Mouse (Mus musculus): ENCODE measurements around the gene Gsdma2. TPM values are rescaled to one million over a fixed set of nuclear protein-coding genes. Genes with fewer than 3 reads are reported as not detected.
"Not testable (repeated sequence)": the region's sequence is repeated elsewhere in the genome, so short reads cannot be mapped to it uniquely, and the experiment has no call there.

Gene Gsdma2
- total RNA-seq (2021) = not detected

DNA sequence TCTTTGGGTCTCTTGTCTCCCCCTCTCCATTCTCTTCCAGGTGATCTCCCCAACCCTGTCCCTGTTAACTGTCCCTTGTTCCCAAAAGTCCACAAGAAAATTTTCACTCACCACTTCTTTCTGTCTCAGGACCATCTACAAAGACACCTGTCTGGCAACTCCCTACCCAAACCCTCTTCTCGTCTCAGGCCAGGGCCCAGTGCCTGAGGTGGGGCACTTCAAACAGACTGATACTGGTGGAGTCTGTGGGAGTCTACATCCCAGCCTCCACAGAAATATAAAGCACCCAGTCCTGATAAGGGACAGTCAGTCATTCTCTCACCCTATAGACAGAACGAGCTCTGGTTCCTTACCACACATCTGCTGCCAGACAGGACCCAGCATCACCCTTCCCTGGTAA, at the start of gene Gsdma2:
Gene Gsdma2 (plus strand): TSS at position 301 of the 400 bp plus-strand sequence.
- intact Hi-C loops (cut with DNase I) = no loop called here
- no peak for DNase-seq (ENCODE audit: low spot score in 2 of 2)

DNA sequence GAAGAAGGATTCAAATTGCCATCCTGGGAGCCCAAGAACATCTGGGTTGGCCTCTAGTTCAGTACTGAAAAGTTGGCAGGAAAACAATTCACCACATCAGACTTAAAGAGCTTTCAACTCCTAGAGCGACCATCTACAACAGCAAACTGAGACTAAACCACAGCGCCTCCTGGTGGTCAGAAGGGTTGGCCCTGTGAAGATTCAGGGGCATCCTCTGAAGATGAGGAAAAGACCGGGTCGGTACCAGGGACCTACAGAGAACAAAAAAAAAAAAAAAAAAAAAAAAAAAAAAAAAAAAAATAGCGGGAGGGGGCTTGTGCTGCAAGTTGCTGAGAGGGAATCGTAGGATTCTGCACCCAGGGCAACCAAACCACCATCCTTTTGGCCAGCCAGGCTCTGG, 49.2 kb upstream of the Gsdma2 start:
- intact Hi-C loops (cut with DNase I) = no loop called here
- DNase-seq (ENCODE audit: low spot score in 2 of 2) = no peak

- intact Hi-C loops (cut with DNase I) = no loop called here
- no peak for DNase-seq (ENCODE audit: low spot score in 2 of 2)
Observed at GRCm38 (mm10) chr11:98597991-98598390, 48.6 kb upstream of the Gsdma2 start, which contains the start of gene Lrrc3c. Lrrc3c (plus strand) TSS chr11:98598291.

GRCm38 (mm10) chr11:98598851-98599290, 47.7 kb upstream of the Gsdma2 start:
- no peak for DNase-seq (ENCODE audit: low spot score in 2 of 2)
- intact Hi-C loops (cut with DNase I) = no loop called here

DNA sequence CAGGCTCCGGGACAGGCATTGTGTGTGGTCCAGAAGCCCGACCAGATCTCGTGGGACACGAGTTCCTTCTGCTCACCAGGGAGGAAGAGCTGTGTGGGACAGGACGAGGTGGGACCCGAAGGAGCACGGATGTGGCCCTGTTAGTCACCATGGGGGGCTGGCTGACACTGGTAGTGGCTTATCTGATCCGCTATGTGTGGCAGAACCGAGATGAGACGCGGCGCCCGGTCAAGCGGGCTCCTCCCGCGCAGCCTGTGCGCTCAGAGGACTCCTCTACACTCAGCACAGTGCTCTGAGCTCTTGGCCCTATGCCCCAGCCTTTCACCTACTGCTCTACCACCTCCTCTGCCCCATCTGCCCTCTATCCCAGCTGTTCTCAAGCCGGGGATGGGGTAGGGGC, 47.3 kb upstream of the Gsdma2 start:
- DNase-seq (ENCODE audit: low spot score in 2 of 2) = no peak
- intact Hi-C loops (cut with DNase I) = no loop called here

DNA sequence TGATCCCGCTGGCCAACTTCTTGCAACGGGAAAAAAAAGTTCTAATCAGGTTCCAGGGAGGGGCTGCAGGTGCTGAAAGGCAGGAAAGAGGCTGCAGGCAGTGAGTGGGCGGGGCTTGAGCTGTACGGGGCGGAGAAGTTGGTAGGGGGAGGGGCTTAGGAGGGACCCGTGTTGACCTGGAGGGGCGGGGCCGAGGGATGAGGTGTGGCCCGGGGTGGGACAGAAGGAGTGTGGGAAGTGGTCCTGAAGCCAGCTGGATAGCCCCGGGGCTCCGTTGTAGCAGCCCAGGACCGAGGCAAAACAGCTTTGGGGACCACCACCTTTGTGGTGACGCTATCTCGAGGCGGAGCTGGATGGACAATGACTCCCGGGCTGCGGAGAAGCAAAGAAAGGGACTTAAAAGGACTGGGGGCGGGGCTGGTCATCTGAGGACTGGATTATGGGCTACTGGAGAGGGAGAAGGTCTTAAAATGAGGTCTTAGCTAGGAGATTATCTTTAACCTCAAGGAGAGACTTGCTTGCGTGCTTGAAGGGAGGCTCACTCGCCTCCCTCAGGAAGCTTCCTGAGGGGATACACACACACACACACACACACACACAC, 44.4 kb upstream of the Gsdma2 start:
- DNase-seq (ENCODE audit: low spot score in 2 of 2) = no peak
- intact Hi-C loops (cut with DNase I) = no loop called here

GRCm38 (mm10) chr11:98603953-98604352, 42.6 kb upstream of the Gsdma2 start:
- intact Hi-C loops (cut with DNase I) = no loop called here
- DNase-seq (ENCODE audit: low spot score in 2 of 2) = no peak

GRCm38 (mm10) chr11:98604911-98605310, 41.6 kb upstream of the Gsdma2 start:
- intact Hi-C loops (cut with DNase I) = not testable (repeated sequence)

DNA sequence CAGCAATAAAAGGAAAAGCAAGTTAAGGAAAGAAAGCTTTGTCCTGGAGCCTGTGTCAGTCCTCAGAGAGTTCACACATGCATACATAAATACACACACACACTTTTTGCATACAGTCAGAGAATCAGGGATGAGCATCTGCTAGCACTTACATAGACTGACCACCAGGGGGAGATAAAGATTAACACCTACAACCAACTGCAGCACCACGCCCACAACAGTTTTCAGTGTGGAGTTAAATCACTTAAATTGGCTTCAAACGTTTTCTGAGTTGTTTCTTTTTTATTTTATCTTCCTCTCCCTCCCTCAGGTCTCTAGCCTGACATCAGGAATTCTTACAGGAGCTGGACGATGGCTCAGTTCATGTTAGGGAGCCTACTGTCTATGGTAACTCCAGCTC, 39.8 kb upstream of the Gsdma2 start:
- intact Hi-C loops (cut with DNase I) = no loop called here
- no peak for DNase-seq (ENCODE audit: low spot score in 2 of 2)

More at GRCm38 (mm10) chr11:98604911-98605310, 41.6 kb upstream of the Gsdma2 start:
- DNase-seq (ENCODE audit: low spot score in 2 of 2) = not testable (repeated sequence)

- no peak for DNase-seq (ENCODE audit: low spot score in 2 of 2)
- intact Hi-C loops (cut with DNase I) = no loop called here
Observed at GRCm38 (mm10) chr11:98620791-98621190, 25.8 kb upstream of the Gsdma2 start.

DNA sequence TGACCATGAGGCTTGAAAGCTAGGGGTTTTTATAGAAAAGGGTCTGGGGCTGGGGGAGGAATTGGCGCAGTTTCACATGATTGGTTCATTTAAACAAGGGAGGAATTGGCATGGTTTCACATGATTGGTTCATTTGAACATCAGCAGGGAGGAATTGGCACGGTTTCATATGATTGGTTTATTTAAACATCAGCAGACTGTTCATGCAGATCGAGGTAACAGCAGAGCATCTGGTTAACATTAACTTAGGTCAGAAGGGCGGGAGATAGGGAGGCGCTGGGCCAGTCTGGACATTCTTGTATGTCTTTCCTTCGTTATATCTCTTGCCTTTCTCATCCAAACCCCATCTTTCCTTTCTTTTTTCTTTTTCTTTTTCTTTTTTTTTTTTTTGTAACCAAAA, 22.6 kb upstream of the Gsdma2 start:
- DNase-seq (ENCODE audit: low spot score in 2 of 2); intact Hi-C loops (cut with DNase I): not testable (repeated sequence)

DNA sequence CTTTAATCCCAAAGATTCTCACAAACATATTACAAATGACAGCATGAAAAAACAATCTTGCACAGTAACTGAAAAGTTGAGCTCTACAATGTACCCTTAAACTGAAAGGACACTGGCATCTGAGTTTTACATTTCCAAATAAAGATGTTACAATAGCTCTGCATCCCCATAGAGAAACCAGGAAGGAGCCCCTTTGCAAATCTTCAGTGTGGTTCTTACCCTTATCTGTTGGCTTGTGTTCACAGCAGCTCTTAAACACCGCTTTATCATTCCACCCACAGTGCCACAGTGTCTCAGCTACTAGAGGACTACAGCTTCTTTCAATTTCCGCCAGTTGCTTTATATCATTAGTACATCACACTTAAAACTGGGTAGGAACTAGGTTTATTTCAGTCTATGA, 22.2 kb upstream of the Gsdma2 start:
- intact Hi-C loops (cut with DNase I); DNase-seq (ENCODE audit: low spot score in 2 of 2): not testable (repeated sequence)

GRCm38 (mm10) chr11:98625611-98626410, 20.7 kb upstream of the Gsdma2 start, which contains the start of the genes Gm12355 and Gsdma3:
Gm12355 (minus strand) TSS chr11:98625661.
Gsdma3 (plus strand) TSS chr11:98626360.
- DNase-seq (ENCODE audit: low spot score in 2 of 2) = no peak
- intact Hi-C loops (cut with DNase I) = no loop called here

GRCm38 (mm10) chr11:98628706-98629105, 17.9 kb upstream of the Gsdma2 start:
- no peak for DNase-seq (ENCODE audit: low spot score in 2 of 2)
- intact Hi-C loops (cut with DNase I) = no loop called here

GRCm38 (mm10) chr11:98630646-98631045, 15.9 kb upstream of the Gsdma2 start:
- intact Hi-C loops (cut with DNase I) = no loop called here
- DNase-seq (ENCODE audit: low spot score in 2 of 2) = no peak

DNA sequence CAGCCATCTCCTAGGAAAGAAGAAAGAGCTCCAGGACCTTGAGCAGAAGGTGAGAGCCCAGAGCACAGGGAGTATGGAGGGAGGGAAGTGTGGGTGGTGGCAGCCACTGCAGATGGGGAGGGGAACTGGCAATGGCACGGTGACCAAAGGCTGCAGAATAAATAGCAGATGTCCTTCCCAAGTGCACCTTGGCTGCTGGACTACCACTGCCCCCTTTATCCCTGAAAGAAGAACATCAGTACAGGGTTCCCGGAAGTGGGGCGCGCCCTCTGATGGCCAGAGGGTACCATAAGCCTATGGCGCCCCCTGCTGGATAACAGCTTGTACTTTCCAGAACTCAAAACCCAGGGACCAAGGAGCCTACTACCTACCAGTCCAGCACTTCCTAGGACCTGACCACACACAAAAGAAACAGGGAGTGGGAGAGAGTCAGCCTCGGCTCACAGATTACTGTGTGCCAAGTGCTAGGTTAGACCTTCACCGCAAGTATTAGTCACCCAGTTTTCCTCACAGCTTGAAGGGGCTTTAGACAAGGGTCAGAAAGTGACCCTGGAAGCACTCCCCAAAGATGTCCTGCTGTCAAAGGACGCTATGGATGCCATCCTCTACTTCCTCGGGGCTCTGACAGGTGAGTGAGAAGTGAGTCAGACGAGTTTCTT, 11.1 kb upstream of the Gsdma2 start:
- DNase-seq (ENCODE audit: low spot score in 2 of 2); intact Hi-C loops (cut with DNase I): not testable (repeated sequence)

DNA sequence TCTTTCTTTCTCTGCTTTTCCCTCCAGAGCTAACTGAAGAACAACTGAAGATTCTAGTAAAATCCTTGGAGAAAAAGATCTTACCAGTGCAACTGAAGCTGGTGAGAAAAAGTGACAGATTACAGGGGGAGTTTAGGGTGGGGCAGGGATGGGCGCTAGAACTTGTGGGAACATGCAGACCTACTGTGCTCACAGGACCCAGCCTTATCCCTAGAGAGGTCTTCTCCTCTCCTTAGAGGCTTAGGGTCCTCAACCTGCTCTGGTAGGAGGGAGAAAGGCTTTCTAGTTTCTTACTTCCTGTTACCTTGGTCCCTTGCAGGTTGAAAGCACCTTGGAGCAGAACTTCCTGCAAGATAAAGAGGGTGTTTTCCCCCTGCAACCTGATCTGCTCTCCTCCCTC, 9.1 kb upstream of the Gsdma2 start:
- intact Hi-C loops (cut with DNase I) = no loop called here
- DNase-seq (ENCODE audit: low spot score in 2 of 2) = no peak

DNA sequence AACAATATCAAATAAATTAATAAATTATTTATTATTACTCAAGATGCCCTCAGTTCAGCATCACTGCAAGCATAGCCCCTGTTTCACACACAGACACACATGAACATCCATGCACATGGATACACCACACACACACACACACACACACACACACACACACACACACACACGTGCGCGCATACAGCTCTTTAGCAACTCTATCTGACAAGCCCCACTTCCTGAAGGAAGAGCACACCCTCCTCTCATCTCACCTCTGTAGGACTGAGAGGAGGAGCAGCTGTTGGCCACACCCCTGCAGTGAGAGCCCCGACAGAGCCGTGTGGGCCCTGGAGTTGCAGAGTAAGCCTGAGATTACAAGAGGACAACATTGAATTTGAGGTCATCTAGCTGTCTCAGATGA, 6.5 kb upstream of the Gsdma2 start:
- intact Hi-C loops (cut with DNase I) = no loop called here
- no peak for DNase-seq (ENCODE audit: low spot score in 2 of 2)

GRCm38 (mm10) chr11:98644757-98645156, 1.8 kb upstream of the Gsdma2 start:
- DNase-seq (ENCODE audit: low spot score in 2 of 2) = no peak
- intact Hi-C loops (cut with DNase I) = no loop called here

- intact Hi-C loops (cut with DNase I) = no loop called here
- DNase-seq (ENCODE audit: low spot score in 2 of 2) = no peak
Observed at GRCm38 (mm10) chr11:98645946-98646345, 613 bp upstream of the Gsdma2 start.
